Mouse (Mus musculus): ENCODE measurements around the gene Platr17.
"Not testable (repeated sequence)": the region's sequence is repeated elsewhere in the genome, so short reads cannot be mapped to it uniquely, and the experiment has no call there.

The Platr17 gene

DNA sequence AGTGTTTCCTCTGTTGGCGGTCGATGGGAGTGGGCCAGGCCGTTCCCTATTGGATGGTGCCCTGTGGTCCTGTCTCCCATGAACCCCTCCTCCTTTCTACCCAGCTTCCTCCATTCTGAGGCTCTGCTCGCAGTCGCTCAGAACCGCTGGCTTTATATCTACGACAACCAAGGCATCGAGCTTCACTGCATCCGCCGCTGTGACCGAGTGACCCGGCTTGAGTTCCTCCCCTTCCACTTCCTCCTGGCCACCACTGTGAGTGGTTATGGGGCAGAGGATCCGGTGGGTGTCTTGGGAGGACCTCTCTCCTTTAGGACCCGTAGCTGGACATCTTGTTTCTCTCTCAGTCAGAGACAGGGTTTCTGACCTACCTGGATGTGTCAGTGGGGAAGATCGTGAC, 38.5 kb downstream of the Platr17 start:
- DNase-seq: no peak

DNA sequence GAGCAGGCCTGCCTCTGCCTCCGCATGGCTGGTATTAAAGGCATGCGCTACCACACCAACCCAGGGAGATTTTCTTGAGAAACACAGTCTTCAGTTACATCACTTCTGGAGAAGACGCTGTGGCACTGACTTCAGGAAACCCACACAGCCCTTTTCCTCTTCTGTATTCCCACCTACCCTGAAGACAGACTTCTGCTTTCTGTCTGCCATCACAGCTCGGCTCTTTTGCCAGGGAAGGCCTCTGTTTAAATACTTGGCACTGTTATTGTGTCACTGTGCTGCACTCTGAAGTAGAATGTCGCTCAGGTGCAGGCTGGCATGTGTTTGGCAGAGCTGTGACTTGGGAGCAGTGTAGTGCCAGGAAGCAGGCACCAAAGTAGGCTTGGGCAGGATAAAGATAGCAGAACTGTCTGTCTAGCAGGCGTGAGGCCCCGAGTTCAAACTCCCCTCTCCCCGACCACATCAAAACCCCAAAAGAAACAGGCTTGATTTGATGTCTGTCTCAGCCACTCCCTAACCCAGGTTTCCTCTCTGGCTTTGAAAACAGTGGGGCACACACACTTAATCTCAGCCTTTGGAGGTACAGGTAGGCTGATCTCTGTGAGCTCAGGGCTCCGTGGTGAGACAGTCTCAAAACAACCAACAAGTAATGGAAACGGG, 42.6 kb downstream of the Platr17 start:
- DNase-seq: no peak

- DNase-seq: no peak
Measured at GRCm38 (mm10) chr17:33948090-33948904, 43.4 kb downstream of the Platr17 start.

DNA sequence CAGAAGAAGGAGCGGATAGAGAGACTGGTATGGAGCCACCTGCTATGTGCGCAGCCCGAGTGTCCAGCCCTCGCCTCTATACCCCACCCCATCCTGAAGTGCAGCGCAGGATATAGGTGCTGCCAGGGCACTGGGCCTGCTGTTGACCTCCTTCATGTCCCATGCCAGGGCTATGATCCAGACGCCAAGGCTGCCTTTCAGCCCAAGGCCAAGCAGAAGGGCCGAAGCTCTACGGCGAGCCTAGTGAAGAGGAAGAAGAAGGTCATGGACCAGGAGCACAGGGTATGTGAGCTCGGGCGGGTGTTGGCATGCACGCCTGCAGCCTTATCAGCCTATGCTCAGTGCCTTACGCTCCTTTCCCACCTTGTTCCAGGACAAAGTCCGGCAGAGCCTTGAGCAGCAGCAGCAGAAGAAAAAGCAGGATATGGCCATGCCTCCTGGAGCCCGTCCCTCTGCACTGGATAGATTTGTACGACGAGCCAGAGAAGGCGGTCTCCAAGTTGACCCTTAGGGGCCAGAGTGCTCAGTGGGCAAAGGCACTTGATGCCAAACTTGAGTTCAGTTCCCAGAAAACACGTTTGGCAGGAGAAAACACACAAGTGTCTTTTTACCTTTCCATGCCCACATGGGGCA, 44.1 kb downstream of the Platr17 start:
- no peak for DNase-seq

DNA sequence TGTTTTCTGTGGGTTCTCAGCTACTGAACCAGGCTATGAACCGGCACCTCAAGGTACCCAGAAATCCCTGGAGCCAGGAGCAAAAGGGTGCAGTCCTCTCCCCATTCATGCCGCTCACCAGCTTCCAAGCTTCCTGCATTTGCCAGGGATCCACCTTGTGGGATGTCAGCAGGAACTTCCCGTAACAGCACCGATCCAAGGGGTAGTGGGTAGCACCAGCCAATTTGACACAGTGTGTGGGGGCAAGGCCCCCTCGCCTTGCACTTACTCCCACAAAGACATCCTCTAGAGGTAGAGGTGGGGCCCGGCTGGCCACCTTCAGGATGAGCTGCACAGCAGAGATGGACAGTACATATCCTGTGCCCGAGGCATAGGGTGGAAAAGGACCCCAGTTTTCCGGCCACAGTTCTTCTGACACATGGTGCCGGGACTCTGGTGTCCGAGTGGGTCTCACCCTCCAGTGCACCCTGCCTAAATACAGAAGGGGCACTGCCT, 45.2 kb downstream of the Platr17 start:
- DNase-seq: no peak

- peak; percentile 86 for DNase-seq
Measured at GRCm38 (mm10) chr17:33951021-33951946, 46.3 kb downstream of the Platr17 start, which contains the start of gene B3galt4. TSS of gene B3galt4 (minus strand) at chr17:33951488.

DNA sequence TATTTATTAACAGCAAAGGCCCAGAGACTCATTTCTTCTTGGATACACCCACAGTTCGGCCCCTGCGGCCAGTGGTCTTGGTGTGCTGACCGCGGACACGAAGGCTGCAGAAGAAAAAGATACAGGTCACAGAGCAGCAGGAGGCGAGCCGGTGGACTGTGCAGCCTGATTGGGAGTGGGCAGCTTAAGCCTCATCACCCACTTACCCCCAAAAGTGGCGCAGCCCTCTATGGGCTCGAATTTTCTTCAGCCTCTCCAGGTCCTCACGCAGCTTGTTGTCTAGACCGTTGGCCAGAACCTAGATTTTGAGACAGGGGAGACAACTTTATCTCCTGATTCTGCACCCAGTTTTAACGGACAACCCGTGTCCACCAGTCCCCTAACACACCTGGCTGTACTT, 47.1 kb downstream of the Platr17 start:
- not testable (repeated sequence) for DNase-seq

DNA sequence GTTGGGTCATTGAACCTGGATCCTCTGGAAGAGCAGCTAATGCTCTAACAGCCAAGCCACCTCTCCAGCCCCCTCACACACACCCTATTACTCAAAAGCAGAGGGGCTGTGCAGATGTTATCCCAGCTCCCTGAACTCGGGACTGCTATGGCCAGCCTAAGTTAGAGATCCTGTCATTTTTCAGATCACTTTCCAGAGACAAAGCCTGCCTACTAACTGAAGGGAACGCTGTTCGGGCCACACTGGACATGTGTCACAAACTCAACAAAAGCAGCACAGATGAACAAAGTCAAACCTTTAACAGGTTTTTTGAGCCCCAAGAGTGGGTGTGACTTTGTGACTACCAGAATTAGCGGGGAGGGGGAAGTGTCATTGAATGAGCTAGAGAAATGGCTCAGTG, 47.9 kb downstream of the Platr17 start:
- DNase-seq: no peak

GRCm38 (mm10) chr17:33953310-33953709, 48.4 kb downstream of the Platr17 start:
- no peak for DNase-seq

- DNase-seq: no peak
Measured at GRCm38 (mm10) chr17:33953961-33954565, 49.1 kb downstream of the Platr17 start.

DNA sequence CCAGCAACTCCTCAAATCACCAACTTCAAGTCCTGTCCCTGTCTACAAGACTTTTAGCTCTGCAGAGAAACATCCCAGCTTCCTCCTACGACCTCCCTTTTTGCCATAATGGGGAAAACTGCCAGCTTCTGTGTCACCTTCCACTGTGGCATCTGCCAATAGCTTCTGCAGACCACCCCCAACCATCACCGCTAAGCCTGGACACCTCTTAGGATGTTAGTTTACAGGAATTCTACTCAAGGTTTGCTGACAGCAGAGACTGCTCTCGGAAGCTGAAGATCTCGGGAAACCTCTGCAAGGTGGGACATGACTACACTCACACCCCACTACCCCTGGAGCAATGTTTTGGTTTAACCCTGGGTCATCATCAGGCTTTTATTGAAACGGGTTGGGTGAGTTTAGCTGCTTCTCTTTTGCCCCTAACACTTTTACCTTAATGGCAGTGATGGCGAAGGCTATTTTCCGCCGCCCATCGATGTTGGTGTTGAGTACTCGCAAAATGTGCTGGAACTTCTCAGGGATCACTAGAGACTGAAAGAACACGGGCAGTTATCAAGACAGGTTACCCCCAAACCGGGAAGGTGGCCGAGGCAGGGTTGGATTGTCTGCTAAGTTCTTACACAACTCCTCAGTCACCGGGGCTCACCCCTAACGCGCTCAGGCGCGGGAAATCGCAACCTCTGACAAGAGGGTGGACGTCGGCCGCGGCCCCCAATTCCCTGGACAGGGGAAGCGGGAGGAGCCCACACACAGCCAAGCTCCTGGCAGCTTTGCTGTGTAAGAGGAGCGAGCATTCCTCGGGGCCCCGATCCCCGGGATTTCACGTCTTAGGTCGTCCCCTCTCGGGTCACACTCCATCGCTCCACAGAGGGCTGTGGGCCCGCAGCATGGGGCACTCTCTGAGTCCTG, 50.0 kb downstream of the Platr17 start:
- no peak for DNase-seq

DNA sequence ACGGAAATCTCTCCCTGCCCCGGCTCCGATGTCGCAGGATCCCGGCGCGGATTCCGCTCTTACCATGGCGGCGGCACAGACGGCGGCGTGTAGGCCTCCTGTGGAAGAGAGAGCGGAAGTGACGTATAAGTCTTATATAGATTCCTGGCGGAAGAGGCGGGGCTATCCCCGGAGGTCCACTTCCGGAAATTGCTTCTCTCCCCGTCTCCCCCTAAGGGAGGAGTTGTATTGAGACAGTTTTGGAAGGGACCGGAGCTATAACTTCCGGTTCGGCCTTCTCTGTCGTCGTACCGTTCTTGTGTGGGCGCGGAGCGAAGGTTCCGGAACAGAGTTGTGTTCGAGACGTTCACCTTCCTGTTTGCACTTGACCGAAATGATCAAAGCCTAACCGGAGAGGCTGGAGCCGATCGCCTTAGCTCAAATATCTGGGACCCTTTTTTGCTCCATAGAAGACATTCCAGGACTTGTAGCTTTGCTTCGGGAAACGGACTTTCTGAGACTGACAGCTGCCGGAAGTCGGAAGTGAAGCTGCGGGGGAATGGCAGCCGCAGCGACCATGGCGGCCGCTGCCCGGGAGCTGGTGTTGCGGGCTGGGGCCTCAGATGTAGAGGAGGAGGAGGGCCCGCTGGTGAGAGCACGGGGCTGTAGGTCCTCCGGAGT, 50.8 kb downstream of the Platr17 start, which contains the start of the genes Vps52 and Rps18:
Vps52 (plus strand) TSS at position 258 of the 660 bp plus-strand sequence.
Rps18 (minus strand) TSS at position 447 of the 660 bp plus-strand sequence.
- DNase-seq: peak; percentile 98
